Mouse (Mus musculus) left cerebral cortex, postnatal 10 days (tissue): ENCODE measurements at regions not wholly inside any gene's neighbourhood (a gene's known extent, or its start where the extent isn't known, plus 50 kb on each side); places are given as distances from the start of the nearest gene placed in this dataset.

ENCODE experiments used
- DNase-seq, 2 experiments: peaks; one replicate each; pipeline ENCODE4 v3.0.0; 2021 to 2022; ENCODE audit warnings: low spot score in 2 of 2, mixed read lengths in 1 of 2; ENCODE audit errors: extremely low spot score in 1 of 2
- intact Hi-C: fragments of 180-260 bp; cut with DNase I; formaldehyde crosslinking; loops from one replicate; pipeline ENCODE4 v1.15.1; 2025

DNA sequence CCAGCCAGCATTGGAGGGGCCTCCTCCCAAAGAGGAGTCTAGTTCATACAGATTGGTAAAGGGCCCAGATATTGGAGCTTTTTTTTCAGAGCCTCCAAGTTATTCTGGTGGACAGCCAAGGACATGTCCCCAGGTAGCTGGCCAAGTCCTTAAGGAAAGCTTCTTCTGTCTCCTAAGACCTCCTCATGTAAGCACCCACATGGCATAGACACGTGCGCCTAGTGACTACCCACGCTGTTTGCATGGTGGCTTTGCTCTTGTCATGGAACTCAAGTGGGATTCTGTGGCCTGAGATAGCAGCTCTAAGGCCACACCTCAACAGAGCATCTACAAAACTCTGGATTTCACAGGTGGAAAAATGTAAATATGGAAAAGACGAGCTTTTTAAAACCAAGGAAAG lies 332.0 kb downstream of the Foxo1 start:
- no peak for DNase-seq
- intact Hi-C loops, result loop anchor here (10.0 kb wide), 1 partner anchor 335 kb away; the partner anchor contains the start of gene Foxo1

DNA sequence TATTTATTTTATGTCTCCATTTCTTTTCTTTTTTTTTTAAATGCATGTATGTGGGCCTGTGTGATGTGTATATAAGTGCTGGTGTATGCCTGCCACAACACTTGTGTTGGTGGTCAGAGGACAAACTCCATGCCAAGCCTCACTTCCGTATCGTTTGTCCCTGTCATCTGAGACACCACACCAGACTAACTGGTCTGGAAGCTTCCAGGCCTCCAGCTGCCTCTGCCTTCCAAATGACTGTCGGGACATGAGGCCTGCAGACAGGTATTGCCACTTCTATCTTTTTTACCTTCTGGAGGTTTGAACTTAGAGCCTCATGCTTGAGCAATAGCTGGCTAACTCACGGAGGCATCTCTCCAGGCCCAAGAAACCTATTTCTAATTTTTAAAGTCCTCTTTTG lies 318.3 kb downstream of the Foxo1 start:
- intact Hi-C loops, result no loop called here
- DNase-seq, result no peak

DNA sequence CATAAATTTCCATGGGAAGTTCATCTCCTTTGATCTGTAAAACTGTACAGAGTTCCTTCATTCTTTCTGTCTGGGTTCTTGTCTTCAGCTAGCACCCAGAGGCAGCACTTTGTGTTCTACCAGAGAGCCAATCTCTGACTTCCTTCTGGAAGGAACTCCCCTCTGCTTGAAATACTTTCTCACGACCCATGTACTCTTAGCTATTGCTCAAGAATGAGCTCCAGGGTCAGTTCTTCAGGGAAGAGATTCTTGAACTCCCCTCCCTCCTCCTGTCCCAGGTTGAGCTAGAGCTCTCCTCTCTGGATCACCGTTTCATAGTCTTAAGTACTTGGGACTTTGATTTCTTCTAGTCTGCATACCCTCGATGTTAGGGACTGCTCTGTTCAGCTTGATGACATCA lies 311.8 kb downstream of the Foxo1 start:
- intact Hi-C loops, result no loop called here
- no peak for DNase-seq

DNA sequence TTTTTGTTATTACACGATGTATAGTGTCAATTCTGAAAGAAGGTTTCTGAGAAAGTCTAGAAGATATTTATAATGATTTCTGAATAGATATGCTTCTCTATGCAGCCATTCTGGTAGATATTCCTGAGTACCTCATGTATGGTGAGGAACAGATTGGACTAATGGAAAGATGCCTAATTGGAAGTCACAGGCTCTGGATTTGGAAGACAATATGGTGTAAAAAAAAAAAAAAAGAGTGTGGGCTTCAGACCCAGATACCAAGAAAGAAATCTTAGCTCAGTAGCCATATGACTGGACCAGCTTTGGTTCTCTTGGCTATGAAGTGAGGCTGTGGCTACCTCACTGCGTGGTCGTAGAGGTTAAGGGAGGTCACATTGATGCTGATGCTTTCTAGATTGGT lies 311.0 kb downstream of the Foxo1 start:
- intact Hi-C loops, result no loop called here

DNA sequence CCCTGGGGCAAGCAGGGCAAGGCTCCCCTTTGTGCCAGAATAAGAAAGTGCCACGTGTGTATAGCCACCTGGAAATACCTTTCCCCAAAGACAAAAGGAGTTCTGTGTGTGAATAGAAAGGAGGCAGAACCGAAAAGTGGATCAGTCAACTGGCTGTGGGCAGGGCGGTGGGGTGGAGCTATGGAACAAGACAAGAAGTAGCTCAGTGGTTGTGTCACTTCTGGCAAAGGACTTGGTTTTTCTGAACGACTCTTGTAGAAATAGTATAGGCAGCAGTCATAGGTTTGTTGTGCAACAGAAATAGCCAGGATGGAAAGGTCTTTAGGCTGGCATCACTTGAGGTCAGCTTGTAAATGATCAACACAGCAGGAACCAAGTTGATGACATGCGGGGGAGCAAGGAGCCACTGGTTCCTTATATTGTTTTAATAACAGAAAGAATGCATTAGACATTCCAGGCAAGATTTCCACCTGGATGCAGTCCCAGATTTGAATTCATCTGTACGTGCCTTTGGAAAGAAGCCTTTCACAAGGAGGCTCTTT lies 308.6 kb downstream of the Foxo1 start:
- intact Hi-C loops, result no loop called here

More for the DNA sequence above, 311.0 kb downstream of the Foxo1 start:
- no peak for DNase-seq

DNA sequence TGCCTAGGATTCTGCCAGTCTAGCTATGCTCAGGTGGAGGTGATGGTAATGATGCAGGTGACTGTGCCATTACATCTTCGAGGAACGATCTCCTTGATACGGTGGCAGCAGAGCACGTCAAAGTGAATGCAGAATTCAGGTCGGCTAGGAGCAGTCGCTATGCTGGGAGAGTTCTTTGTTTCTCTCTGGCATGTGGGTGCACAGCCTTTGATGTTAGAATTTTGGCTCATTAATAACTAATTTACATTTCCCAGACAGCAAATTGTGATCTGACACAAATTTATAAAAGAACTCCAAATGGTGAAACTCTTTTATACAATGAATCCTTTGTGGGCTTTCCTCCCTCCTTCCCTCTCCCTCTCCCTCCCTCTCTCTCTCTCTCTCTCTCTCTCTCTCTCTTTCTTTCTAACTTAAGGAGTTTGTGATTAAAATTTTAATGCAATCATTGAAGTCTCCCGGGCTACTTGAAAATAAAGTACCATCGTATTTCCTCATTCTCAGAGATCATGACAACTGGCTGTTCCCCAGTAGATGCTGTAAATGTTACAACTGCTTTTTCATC lies 307.2 kb downstream of the Foxo1 start:
- DNase-seq, result no peak
- intact Hi-C loops, result no loop called here

More for the DNA sequence above, 308.6 kb downstream of the Foxo1 start:
- DNase-seq, result no peak

DNA sequence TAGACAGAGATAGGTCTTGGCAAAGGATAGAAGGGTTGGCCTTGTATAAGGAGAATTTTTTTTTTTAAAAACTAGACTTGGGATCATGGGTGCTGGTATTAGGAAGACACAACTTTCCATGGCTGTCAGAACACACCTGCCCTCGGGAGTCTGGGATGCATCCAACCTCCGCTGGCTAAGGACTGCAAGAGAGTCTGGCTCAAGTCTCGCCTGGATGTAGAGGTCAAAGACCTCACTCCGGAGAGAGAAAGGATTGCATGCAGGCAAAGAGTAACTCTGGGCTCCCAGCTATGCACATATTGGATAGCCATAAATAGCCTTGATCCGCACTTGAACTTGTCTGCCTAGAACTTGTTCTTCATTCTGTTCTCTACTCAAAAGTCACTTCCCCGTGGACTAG lies 306.2 kb downstream of the Foxo1 start:
- intact Hi-C loops, result no loop called here

DNA sequence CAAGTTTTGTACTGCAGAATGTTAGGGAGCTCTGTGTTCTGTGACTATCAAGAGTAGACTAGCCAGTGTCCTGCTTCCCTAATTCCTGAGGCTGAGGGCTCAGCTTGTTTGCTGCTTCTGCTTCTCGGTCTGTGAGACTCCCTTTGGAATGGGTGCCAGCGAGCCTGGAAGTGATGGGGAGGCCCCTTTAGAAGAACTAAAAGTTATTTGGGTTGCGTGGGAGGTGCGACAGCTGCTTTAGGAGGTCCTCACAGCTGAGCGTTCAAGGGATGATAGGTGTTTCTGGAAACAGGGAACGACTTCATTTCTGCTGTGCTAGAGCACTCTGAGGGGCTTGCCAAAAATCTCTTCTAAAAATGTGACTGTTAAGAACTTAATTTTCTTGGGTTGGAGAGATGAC lies 305.7 kb downstream of the Foxo1 start:
- peak; percentile 53 to 59 for DNase-seq
- intact Hi-C loops, result no loop called here

More for the DNA sequence above, 306.2 kb downstream of the Foxo1 start:
- no peak for DNase-seq

DNA sequence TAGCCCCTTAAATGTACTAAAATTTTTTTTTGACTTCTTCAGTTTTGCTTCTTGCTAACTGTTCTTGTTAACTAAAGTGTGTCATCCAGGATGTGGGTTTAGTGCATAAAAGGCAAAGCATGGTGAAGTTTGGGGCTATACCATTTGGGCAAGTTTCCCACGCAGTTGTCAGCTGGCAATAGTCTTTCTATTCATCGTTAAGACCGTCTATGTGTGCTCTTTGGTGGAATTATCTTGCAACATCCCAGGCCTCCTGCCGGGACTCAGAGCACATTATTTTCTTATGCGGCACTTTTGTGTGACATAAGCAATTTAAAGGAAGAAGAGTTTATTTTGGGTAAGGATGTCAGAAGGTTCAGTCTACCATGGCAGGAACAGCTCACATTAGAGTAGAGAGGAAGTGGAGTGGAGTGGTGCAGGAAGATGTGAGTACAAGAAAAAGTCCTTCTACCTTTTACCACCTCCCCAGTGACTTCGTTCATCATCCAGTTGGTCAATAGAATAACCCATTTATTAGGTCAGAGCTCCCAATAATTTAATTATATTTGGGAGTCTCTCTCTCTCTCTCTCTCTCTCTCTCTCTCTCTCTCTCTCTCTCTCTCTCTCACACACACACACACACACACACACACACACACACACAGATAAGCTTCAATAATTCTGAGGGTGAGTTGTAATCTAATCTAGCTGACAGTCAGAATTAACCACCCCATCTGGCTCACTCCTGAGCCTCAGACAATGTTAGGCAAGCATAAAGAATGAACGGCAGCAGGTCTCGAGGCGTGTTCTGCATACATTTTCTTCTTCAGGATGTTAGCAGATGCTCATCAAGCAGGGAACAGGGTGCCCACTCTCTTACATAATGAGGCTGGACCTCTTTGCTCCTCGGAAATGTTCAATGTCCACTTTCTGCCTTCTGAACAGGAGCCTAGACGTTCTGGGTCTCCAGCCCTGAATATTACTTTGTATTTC lies 304.7 kb downstream of the Foxo1 start:
- no peak for DNase-seq
- intact Hi-C loops, result no loop called here

DNA sequence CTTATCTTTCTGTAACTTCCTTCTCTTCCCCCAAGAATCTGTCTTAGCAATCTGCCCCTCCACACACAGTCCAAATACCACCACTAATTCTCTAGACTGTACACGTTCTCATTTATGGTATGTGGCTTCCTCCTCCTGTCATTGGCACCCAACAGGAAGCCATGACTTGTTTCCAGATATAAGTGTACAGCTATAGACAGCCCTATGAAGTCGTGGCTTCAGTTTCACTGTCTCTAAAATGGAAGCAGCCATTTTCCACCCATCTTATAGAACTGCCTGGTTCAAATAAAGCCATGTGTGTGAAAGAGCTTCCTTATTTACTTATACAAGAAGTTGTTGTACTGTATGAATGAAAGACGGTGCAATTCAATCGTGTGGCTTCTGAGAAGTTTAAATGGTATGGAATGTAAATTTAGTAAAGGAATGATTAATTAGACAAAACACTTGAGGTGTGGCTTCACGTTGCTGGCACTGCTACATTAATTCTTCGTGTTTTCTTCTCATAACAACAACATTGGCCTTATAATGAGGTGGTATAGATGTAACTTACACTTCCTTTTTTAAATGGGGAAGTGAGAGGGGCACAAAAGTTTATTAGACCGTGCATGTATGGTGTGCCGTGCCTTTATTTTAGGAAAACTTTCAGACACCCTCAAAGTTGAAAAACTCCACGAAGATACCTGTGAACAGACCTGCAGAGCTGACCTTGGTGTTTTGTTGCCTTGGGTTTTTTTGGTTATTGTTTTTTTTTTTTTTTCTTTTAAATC lies 299.7 kb downstream of the Foxo1 start:
- no peak for DNase-seq
- intact Hi-C loops, result no loop called here

DNA sequence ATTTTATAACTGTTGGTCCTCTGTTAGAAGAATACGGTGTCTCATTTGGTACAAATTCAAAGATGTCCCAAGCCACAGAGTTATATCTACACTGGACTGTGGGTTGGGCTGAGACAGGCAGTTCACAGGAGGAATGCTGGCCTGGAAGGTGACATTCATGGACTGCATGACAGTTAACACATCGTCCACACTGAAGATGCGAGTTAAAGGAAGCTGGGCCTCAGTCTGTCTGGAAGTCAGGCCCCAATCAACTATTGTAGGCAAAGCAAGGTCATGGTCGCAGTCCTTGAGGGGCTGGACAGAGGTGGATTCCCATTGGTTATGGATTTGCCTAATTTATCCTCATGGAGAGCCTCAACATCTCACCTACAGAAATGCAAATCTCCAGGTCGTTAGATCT lies 295.5 kb downstream of the Foxo1 start:
- no peak for DNase-seq
- intact Hi-C loops, result no loop called here

DNA sequence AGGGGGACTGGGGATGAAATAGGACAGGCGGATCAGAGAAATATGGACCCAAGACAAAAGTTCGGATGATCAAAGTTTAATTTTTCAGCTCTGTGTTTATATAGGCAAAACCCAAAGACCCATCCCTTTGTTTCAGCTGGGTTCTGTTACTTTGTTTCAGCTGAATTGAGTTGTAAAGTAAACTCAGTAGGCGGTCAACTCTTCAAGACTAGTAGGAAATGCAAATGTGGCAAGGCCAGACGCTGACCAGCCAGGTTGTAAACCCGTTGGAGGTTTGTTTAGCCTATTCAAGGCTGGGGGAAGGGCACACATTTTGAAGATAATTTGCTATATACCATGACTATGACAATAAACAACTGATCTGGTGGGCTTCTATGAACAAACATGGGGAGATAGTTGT lies 294.7 kb downstream of the Foxo1 start:
- intact Hi-C loops, result no loop called here
- no peak for DNase-seq

DNA sequence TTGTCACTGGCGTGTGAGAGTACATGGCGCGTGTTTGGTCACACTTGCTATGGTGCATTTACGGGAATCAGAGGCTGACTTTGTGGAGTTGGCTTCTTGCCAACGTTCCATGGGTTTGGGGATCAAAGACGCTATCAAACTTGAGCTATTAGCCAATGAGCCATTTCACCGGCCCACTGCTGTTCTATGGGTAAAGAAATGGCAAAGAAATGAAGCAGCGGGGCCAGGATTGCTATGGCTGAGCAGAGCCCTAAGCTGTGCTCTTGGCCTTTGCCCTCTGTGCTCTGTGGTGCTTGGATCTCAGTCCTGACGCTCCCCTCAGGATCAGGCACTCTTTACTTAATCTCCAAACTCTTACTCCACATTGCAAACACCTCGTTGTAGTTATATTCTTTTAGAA lies 291.3 kb downstream of the Foxo1 start:
- intact Hi-C loops, result no loop called here
- no peak for DNase-seq

DNA sequence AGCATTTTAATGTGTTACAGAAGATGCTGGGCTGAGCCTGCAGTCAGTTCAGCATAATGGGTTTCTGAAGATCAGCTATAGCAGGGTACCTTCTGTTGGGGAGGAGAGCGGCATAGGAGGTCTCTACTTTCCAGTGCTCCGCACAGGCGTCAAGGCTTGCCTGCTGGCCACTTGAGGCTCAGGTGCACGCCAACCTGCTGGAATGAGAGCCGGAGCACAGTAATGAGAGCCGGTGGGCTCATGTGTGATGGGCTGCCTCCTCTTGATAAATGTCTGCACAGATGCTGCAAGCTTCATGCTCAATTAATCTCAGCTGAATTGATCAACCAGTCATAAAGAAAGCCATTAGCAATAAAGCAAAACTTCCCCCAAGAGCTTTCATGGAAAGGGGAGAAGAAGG lies 290.6 kb downstream of the Foxo1 start:
- intact Hi-C loops, result no loop called here
- no peak for DNase-seq

DNA sequence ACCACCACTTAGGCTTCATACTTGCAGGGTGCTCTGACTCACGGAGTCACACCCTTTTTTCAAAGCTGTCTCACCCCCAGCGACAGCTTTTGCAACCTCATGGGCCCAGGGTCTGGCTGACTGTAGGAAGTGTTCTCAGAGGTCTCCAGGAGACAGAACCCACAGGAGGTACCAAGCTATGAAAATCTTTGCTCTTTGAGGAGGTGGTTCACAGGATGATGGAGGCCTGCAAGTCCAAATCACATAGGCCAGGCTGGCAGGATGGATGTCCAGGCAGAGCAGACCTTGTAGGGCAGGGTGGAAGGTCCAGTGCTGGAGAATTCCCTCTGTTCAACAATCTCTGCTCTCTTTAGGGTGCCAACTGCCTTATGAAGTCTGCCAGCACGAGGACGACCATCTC lies 289.2 kb downstream of the Foxo1 start:
- intact Hi-C loops, result no loop called here
- no peak for DNase-seq

DNA sequence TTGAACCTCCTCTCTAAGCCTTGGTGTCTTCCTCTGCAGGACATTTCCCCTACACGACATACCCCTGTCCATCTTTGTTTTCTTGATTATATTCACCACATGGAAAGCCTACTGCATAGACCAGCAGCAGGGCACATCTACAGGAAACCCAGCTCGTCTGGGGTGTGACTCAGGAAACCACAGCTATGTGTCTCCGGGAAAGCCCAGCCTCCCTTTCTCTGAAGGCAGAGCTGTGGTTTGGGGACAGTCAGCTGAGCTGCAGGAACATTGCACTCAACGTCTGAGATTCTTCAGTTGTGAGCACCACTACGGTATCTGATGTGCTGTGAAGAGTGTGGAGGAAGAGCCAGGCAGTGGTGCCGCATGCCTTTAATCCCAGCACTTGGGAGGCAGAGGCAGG lies 286.9 kb downstream of the Foxo1 start:
- no peak for DNase-seq
- intact Hi-C loops, result no loop called here

DNA sequence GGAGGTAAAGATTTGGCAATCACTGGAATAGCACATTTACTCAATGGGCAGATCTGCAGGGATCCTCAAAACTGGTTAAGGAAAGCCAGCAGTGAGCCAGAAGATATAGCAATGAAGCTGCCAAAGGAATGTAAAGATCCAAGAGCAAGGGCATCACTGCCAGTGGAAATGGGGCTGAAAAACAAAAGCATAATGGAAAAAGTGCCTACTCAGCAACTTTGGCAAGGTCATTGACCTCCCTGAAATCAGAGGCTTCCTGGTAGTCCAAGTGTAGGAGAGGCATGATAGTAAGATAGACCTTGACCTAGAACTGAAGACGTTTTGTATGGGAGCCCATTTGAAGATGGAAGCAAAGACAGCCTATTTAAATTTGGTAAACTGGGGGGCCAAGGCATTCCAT lies 286.4 kb downstream of the Foxo1 start:
- intact Hi-C loops, result no loop called here
- DNase-seq, result no peak

DNA sequence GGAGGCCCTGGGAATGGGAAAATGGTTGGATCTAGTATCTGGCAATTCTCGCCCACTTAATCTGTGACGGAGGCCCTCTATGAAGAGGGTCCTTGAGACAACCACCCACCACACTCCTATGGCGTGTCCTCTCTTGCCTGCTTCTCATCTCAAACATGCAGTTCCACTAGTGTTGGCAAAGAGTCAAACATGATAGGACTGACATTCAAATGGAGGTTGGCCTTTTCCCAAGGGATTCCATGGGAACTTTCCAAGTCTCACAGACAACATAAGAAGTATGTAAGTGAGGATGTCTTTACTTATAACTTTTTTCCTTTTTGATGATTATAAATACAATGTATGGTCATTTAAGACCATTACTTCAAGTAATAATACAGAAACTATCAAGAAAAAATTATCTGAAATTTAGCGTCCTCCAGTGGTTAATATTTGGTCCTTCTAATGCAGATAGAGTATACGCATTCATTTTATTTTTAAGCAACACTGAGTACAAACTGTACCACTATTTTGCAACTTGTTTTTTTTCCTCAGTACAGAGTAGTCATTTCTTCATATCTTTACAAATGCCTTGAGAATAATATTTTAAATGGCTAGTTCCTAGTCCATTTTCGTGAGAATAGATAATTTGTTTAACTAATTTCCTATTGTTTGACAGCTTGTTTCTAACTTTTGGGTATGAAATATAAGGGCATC lies 280.2 kb downstream of the Foxo1 start:
- DNase-seq, result no peak
- intact Hi-C loops, result no loop called here

DNA sequence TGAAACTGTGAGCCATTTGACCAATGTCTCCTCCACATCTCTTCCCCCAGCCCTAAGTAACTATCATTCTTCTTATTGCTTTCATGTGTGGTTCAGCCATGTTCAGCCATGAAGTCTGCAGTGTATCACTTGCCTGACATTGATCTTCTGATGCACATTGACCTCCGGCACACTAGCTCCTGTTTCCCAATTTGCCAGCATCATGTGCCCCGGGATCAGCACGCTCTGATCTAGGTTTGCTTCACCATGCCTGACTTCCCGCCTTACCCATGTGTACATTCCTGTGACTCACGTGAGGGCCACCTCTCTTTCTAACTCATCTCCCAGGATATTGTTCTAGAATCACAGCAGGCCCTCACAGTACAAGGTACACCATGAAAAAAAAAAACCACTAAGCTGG lies 277.9 kb downstream of the Foxo1 start:
- no peak for DNase-seq
- intact Hi-C loops, result no loop called here
